Mouse (Mus musculus): ENCODE measurements around the gene Psma7.

DNA sequence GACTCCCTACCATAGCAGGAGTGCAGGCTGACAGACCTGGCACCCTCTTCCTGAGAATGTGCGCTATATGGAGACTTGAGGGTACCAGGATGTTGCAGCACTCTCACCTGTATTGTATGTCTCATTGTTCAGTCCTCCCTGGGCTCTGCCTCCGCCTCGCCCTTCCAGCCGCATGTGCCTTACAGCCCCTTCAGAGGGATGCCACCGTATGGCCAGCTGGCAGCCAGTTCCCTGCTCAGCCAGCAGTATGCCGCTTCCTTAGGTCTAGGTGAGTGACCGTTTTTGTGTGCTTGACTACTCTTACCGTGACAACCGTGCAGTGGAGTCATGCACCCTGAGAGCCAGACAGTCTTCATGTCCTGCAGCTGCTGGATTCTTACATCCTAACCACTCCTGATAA, 14.5 kb downstream of the Psma7 start:
- TF ChIP-seq CTCF (IDR thresholded peaks at IDR 0.05; ENCODE audit: extremely low read depth, insufficient read depth, insufficient read length, insufficient replicate concordance), result no peak
- TF ChIP-seq POLR2A (IDR thresholded peaks at IDR 0.05; ENCODE audit: low read depth, low read length), result no peak

All from spleen, adult 2 months (tissue).